Mouse (Mus musculus): Measurements from ENCODE around the gene Kif2c. TPM values are rescaled to one million over a fixed set of nuclear protein-coding genes. Genes with fewer than 3 reads are reported as not detected.

Gene Kif2c
- total RNA-seq, 2 experiments from 2014 or later = 4.0 to 5.0 TPM

- DNase-seq = peak; percentile 40
- intact Hi-C loops (cut with DNase I) = no loop called here
These were observed 43.2 kb downstream of the Kif2c start for GRCm38 (mm10) chr4:117139217-117139612.

- intact Hi-C loops (cut with DNase I) = no loop called here
- DNase-seq = no peak
These were observed 43.9 kb downstream of the Kif2c start for GRCm38 (mm10) chr4:117138295-117139216.

- intact Hi-C loops (cut with DNase I) = no loop called here
- no peak for DNase-seq
These were observed 46.4 kb downstream of the Kif2c start for GRCm38 (mm10) chr4:117136034-117136433.

- intact Hi-C loops (cut with DNase I) = no loop called here
- no peak for DNase-seq
These were observed 47.8 kb downstream of the Kif2c start for GRCm38 (mm10) chr4:117134601-117134995.

- peak; percentile 98 for DNase-seq
- intact Hi-C loops (cut with DNase I) = no loop called here
These were observed 48.4 kb downstream of the Kif2c start, which contains the start of gene Plk3 for GRCm38 (mm10) chr4:117133817-117134600. Gene Plk3, minus strand, starts transcription at chr4:117133963.

GRCm38 (mm10) chr4:117133366-117133796, 49.1 kb downstream of the Kif2c start:
- DNase-seq = no peak
- intact Hi-C loops (cut with DNase I) = no loop called here

GRCm38 (mm10) chr4:117132794-117133143, 49.7 kb downstream of the Kif2c start:
- intact Hi-C loops (cut with DNase I) = no loop called here
- DNase-seq = no peak

GRCm38 (mm10) chr4:117131890-117132793, 50.3 kb downstream of the Kif2c start:
- intact Hi-C loops (cut with DNase I) = no loop called here
- DNase-seq = peak; percentile 72

GRCm38 (mm10) chr4:117131198-117131597, 51.2 kb downstream of the Kif2c start:
- no peak for DNase-seq
- intact Hi-C loops (cut with DNase I) = no loop called here

- DNase-seq = no peak
- intact Hi-C loops (cut with DNase I) = no loop called here
These were observed 51.6 kb downstream of the Kif2c start for GRCm38 (mm10) chr4:117130790-117131189.

- intact Hi-C loops (cut with DNase I) = no loop called here
- DNase-seq = no peak
These were observed 54.3 kb downstream of the Kif2c start for GRCm38 (mm10) chr4:117127991-117128686.

GRCm38 (mm10) chr4:117126675-117127290, 55.7 kb downstream of the Kif2c start, which contains the start of gene Tctex1d4:
Gene Tctex1d4, plus strand, starts transcription at chr4:117126794.
- DNase-seq = no peak
- intact Hi-C loops (cut with DNase I) = no loop called here

GRCm38 (mm10) chr4:117125910-117126674, 56.3 kb downstream of the Kif2c start:
- intact Hi-C loops (cut with DNase I) = no loop called here
- no peak for DNase-seq

- DNase-seq = peak; percentile 92
- intact Hi-C loops (cut with DNase I) = no loop called here
These were observed 57.0 kb downstream of the Kif2c start, which contains the start of gene Btbd19 for GRCm38 (mm10) chr4:117125348-117125909. Gene Btbd19, minus strand, starts transcription at chr4:117125725.

GRCm38 (mm10) chr4:117124518-117125347, 57.7 kb downstream of the Kif2c start:
- intact Hi-C loops (cut with DNase I) = no loop called here
- DNase-seq = no peak

- DNase-seq = no peak
- intact Hi-C loops (cut with DNase I) = no loop called here
These were observed 58.3 kb downstream of the Kif2c start for GRCm38 (mm10) chr4:117124218-117124517.

- DNase-seq = no peak
- intact Hi-C loops (cut with DNase I) = no loop called here
These were observed 58.8 kb downstream of the Kif2c start for GRCm38 (mm10) chr4:117123546-117124217.

Data from left cerebral cortex, postnatal 4 days (tissue).